ENCODE assay signal across 9 mouse cellular contexts in genomic region chr9:65542111-65542524, GRCm38 (mm10). TPM values are rescaled to one million over a fixed set of nuclear protein-coding genes. Genes with fewer than 3 reads are reported as not detected.
DNase-seq lines count a peak whose midpoint lies in the region; ATAC-seq and TF ChIP-seq lines count a peak whose summit lies in the region.
"Had no signal": no experiment of that assay in that cellular context is flagged by ENCODE, and none has a peak within 500 bp of the region (broad histone marks: within the 10 kb centered on the region; RNA-seq: fewer than 3 reads in every experiment).

No protein-coding gene starts in this region.

- intact Hi-C loops in gastrocnemius, postnatal 14 days (cut with DNase I; ENCODE audit: low total_unique reads), result no loop called here

- no peak for ATAC-seq in lung, embryonic 14.5 days (ENCODE audit: insufficient read depth)
- peak; percentile 62 for ATAC-seq in common myeloid progenitor, adult 5-6 weeks (replicated peaks; ENCODE audit: low read depth, poor library complexity, severe bottlenecking)
- ATAC-seq in intestine, embryonic 16.5 days, result peak; percentile 26; the same call in 1 of the 2 replicates
- peak; percentile 36 for ATAC-seq in neutrophil, adult 5-6 weeks (ENCODE audit: extremely low read depth, insufficient number of reproducible peaks, low FRiP score, poor library complexity, severe bottlenecking)
- ATAC-seq in forebrain, embryonic 16.5 days, result no peak

- 67% methylated on average over 7 of the region's 7 CpGs for WGBS in lung, embryonic 14.5 days
- WGBS in intestine, embryonic 16.5 days, result 79% methylated on average over 7 of the region's 7 CpGs
- 86% methylated on average over 7 of the region's 7 CpGs for WGBS in forebrain, embryonic 16.5 days

- no peak overlapping the region for H3K4me3 ChIP-seq in lung, embryonic 14.5 days (ENCODE audit: low read depth, low read length)
- H3K4me3 ChIP-seq in intestine, embryonic 16.5 days (ENCODE audit: low read length), result no peak overlapping the region
- H3K4me3 ChIP-seq in forebrain, embryonic 16.5 days (replicated peaks; ENCODE audit: low read length), result no peak overlapping the region

- H3K27ac ChIP-seq in lung, embryonic 14.5 days (ENCODE audit: low read depth), result peak overlapping the region; percentile 67
- peak overlapping the region; percentile 78 for H3K27ac ChIP-seq in intestine, embryonic 16.5 days (ENCODE audit: low read length)
- H3K27ac ChIP-seq in forebrain, embryonic 16.5 days (ENCODE audit: low read length), result no peak overlapping the region

- H3K9ac ChIP-seq in lung, embryonic 14.5 days, result no peak overlapping the region
- H3K9ac ChIP-seq in intestine, embryonic 16.5 days (ENCODE audit: low read depth, low read length), result no peak overlapping the region
- H3K9ac ChIP-seq in forebrain, embryonic 16.5 days (replicated peaks; ENCODE audit: low read depth, low read length), result no peak overlapping the region

- no peak overlapping the region for H3K4me2 ChIP-seq in lung, embryonic 14.5 days
- no peak overlapping the region for H3K4me2 ChIP-seq in intestine, embryonic 16.5 days (ENCODE audit: low read depth, low read length)
- no peak overlapping the region for H3K4me2 ChIP-seq in forebrain, embryonic 16.5 days (ENCODE audit: low read length)

- no peaks in the 10 kb centered on the region for H3K27me3 ChIP-seq in lung, embryonic 14.5 days (ENCODE audit: insufficient read depth, low read length)
- no peaks in the 10 kb centered on the region for H3K27me3 ChIP-seq in intestine, embryonic 16.5 days (replicated peaks; ENCODE audit: control insufficient read depth, insufficient read depth, low read length)
- no peaks in the 10 kb centered on the region for H3K27me3 ChIP-seq in forebrain, embryonic 16.5 days (replicated peaks; ENCODE audit: control insufficient read depth, insufficient read depth, low read length)

- 0 out of 2 replicates have a peak, but pooled peaks cover 9% of the 10 kb centered on the region for H3K4me1 ChIP-seq in lung, embryonic 14.5 days (ENCODE audit: insufficient read depth)
- peaks cover 14% of the 10 kb centered on the region for H3K4me1 ChIP-seq in intestine, embryonic 16.5 days (ENCODE audit: control insufficient read depth, insufficient read depth, low read length)
- no peaks in the 10 kb centered on the region for H3K4me1 ChIP-seq in forebrain, embryonic 16.5 days (replicated peaks; ENCODE audit: control insufficient read depth, insufficient read depth, low read length)

- no peaks in the 10 kb centered on the region for H3K36me3 ChIP-seq in lung, embryonic 14.5 days (ENCODE audit: insufficient read depth)
- no peaks in the 10 kb centered on the region for H3K36me3 ChIP-seq in intestine, embryonic 16.5 days (ENCODE audit: control insufficient read depth, insufficient read depth, low read length)
- no peaks in the 10 kb centered on the region for H3K36me3 ChIP-seq in forebrain, embryonic 16.5 days (ENCODE audit: control insufficient read depth, insufficient read depth)

- TF ChIP-seq CTCF in lung, embryonic 14.5 days (IDR thresholded peaks at IDR 0.05; ENCODE audit: low read depth), result no peak

- no peak for DNase-seq in lung, embryonic 14.5 days
- no peak for DNase-seq in lung, postnatal 14 days
- DNase-seq in gastrocnemius, postnatal 14 days, result no peak
- no peak for DNase-seq in kidney, adult 9 months
- DNase-seq: cerebellum, postnatal 36 days had no signal

- no peaks in the 10 kb centered on the region for H3K9me3 ChIP-seq in lung, embryonic 14.5 days (ENCODE audit: low read depth, low read length)
- no peaks in the 10 kb centered on the region for H3K9me3 ChIP-seq in intestine, embryonic 16.5 days (ENCODE audit: control insufficient read depth, low read length)
- H3K9me3 ChIP-seq in forebrain, embryonic 16.5 days (ENCODE audit: control insufficient read depth, low read length), result no peaks in the 10 kb centered on the region

RNA-seq across cellular contexts. Expression of gene Ankdd1a, which starts 22.1 kb away (rescaled TPM):
- polyA plus RNA-seq in lung, embryonic 14.5 days (2014; fragmentation: Nextera tagmentation; extraction: Ambion mirVana), result 0.12 TPM in 1 of 2 replicates, not detected in the other
- not detected in 2 replicates for total RNA-seq in common myeloid progenitor, adult 5-6 weeks (2017)
- not detected in 2 replicates for polyA plus RNA-seq in intestine, embryonic 16.5 days (2015; fragmentation: Nextera tagmentation; extraction: Ambion mirVana)
- 0.93 TPM in 1 of 2 replicates, not detected in the other for total RNA-seq in neutrophil, adult 5-6 weeks (2017)
- 0.24 and 0.46 TPM in 2 replicates for polyA plus RNA-seq in forebrain, embryonic 16.5 days (2015; fragmentation: Nextera tagmentation; extraction: Ambion mirVana)
- total RNA-seq in gastrocnemius, postnatal 14 days (2021), result not detected

RNA-seq across cellular contexts. Expression of gene Plekho2, which starts 37.7 kb away (rescaled TPM):
- polyA plus RNA-seq in lung, embryonic 14.5 days (2014; fragmentation: Nextera tagmentation; extraction: Ambion mirVana), result 20.9 and 21.8 TPM in 2 replicates
- total RNA-seq in common myeloid progenitor, adult 5-6 weeks (2017), result 19.3 and 20.0 TPM in 2 replicates
- polyA plus RNA-seq in intestine, embryonic 16.5 days (2015; fragmentation: Nextera tagmentation; extraction: Ambion mirVana), result 11.3 and 11.9 TPM in 2 replicates
- 103 and 108 TPM in 2 replicates for total RNA-seq in neutrophil, adult 5-6 weeks (2017)
- 4.7 and 5.7 TPM in 2 replicates for polyA plus RNA-seq in forebrain, embryonic 16.5 days (2015; fragmentation: Nextera tagmentation; extraction: Ambion mirVana)
- 10 to 100 TPM in 1 of 2 experiments, 1 to 10 TPM in 1; 8.3 to 10.7 TPM for total RNA-seq in gastrocnemius, postnatal 14 days (2021)

RNA-seq across cellular contexts. Expression of gene Pif1, which starts 44.8 kb away (rescaled TPM):
- polyA plus RNA-seq in lung, embryonic 14.5 days (2014; fragmentation: Nextera tagmentation; extraction: Ambion mirVana), result 16.1 and 18.4 TPM in 2 replicates
- total RNA-seq in common myeloid progenitor, adult 5-6 weeks (2017), result 12.9 and 29.1 TPM in 2 replicates
- polyA plus RNA-seq in intestine, embryonic 16.5 days (2015; fragmentation: Nextera tagmentation; extraction: Ambion mirVana), result 7.6 and 9.0 TPM in 2 replicates
- total RNA-seq in neutrophil, adult 5-6 weeks (2017), result not detected in 2 replicates
- 8.9 and 10.2 TPM in 2 replicates for polyA plus RNA-seq in forebrain, embryonic 16.5 days (2015; fragmentation: Nextera tagmentation; extraction: Ambion mirVana)
- under 1 TPM; 0.44 to 0.57 TPM for total RNA-seq in gastrocnemius, postnatal 14 days (2021)

Comparison
In these comparisons a context has a peak if more than half of its experiments do, and no peak if none do; other contexts are left out.
1. ATAC-seq: peak in common myeloid progenitor, adult 5-6 weeks (single experiment), intestine, embryonic 16.5 days (single experiment) and neutrophil, adult 5-6 weeks (single experiment); none in lung, embryonic 14.5 days (single experiment) and forebrain, embryonic 16.5 days (single experiment).